Mouse (Mus musculus): ENCODE measurements around the gene Sema3b. TPM values are rescaled to one million over a fixed set of nuclear protein-coding genes. Genes with fewer than 3 reads are reported as not detected.
A peak's percentile ranks its signal among the peaks of the same experiment; 100 is the strongest.

Gene Sema3b
- polyA plus RNA-seq, 1 experiment from 2014 or later = 3.4 TPM

- Histone ChIP-seq H3K4me3 (ENCODE audit: low read depth, low read length) (peak within 1 kb of the TSS; percentile 89), H3K9me3 (ENCODE audit: control insufficient read depth, low read length) (no peaks in the 10 kb centered on the region), H3K4me2 (ENCODE audit: low read depth, severe bottlenecking) (peak within 1 kb of the TSS; percentile 100), H3K36me3 (ENCODE audit: control insufficient read depth, insufficient read depth, low read length) (peaks cover 5% of the 10 kb centered on the region; the same call in 1 of the 2 replicates), H3K4me1 (ENCODE audit: control insufficient read depth, insufficient read depth, low read length) (peaks cover 46% of the 10 kb centered on the region), H3K27me3 (ENCODE audit: control insufficient read depth, insufficient read depth, low read length) (no peaks in the 10 kb centered on the region), H3K27ac (replicated peaks; ENCODE audit: low read depth, low read length) (peak within 1 kb of the TSS; percentile 84), H3K9ac (ENCODE audit: low read length) (peak within 1 kb of the TSS; percentile 93)
- DNase-seq (ENCODE audit: low spot score) = peak; percentile 94
- peak; percentile 94 for ATAC-seq (ENCODE audit: insufficient number of reproducible peaks, low FRiP score, low TSS enrichment, low read depth)
- 2% methylated on average over 38 of the region's 38 CpGs for WGBS
Observed at GRCm38 (mm10) chr9:107635279-107636028, 26.4 kb upstream of the Sema3b start, which contains the start of gene Gnai2. Gene Gnai2 (minus strand): TSS chr9:107635367.

- 1% methylated on average over 35 of the region's 35 CpGs for WGBS
- peak overlapping the region; percentile 100 for H3K4me2 ChIP-seq (ENCODE audit: low read depth, severe bottlenecking)
- peak overlapping the region; percentile 89 for H3K4me3 ChIP-seq (ENCODE audit: low read depth, low read length)
- H3K4me1 ChIP-seq (ENCODE audit: control insufficient read depth, insufficient read depth, low read length) = peaks cover 54% of the 10 kb centered on the region
- H3K36me3 ChIP-seq (ENCODE audit: control insufficient read depth, insufficient read depth, low read length) = peaks cover 5% of the 10 kb centered on the region; the same call in 1 of the 2 replicates
- H3K9me3 ChIP-seq (ENCODE audit: control insufficient read depth, low read length) = no peaks in the 10 kb centered on the region
- ATAC-seq (ENCODE audit: insufficient number of reproducible peaks, low FRiP score, low TSS enrichment, low read depth) (no peak), DNase-seq (ENCODE audit: low spot score) (no peak)
- peak overlapping the region; percentile 93 for H3K9ac ChIP-seq (ENCODE audit: low read length)
- H3K27ac ChIP-seq (replicated peaks; ENCODE audit: low read depth, low read length) = peak overlapping the region; percentile 84
- H3K27me3 ChIP-seq (ENCODE audit: control insufficient read depth, insufficient read depth, low read length) = no peaks in the 10 kb centered on the region
Observed at GRCm38 (mm10) chr9:107634406-107635278, 25.6 kb upstream of the Sema3b start.

GRCm38 (mm10) chr9:107633661-107634405, 24.8 kb upstream of the Sema3b start:
- no peaks in the 10 kb centered on the region for H3K27me3 ChIP-seq (ENCODE audit: control insufficient read depth, insufficient read depth, low read length)
- DNase-seq (ENCODE audit: low spot score) (peak; percentile 57), ATAC-seq (ENCODE audit: insufficient number of reproducible peaks, low FRiP score, low TSS enrichment, low read depth) (no peak)
- H3K4me1 ChIP-seq (ENCODE audit: control insufficient read depth, insufficient read depth, low read length) = peaks cover 62% of the 10 kb centered on the region
- peak overlapping the region; percentile 93 for H3K9ac ChIP-seq (ENCODE audit: low read length)
- 3% methylated on average over 15 of the region's 15 CpGs for WGBS
- H3K36me3 ChIP-seq (ENCODE audit: control insufficient read depth, insufficient read depth, low read length) = peaks cover 5% of the 10 kb centered on the region; the same call in 1 of the 2 replicates
- H3K27ac ChIP-seq (replicated peaks; ENCODE audit: low read depth, low read length) = peak overlapping the region; percentile 84
- H3K4me2 ChIP-seq (ENCODE audit: low read depth, severe bottlenecking) = peak overlapping the region; percentile 100
- no peaks in the 10 kb centered on the region for H3K9me3 ChIP-seq (ENCODE audit: control insufficient read depth, low read length)
- H3K4me3 ChIP-seq (ENCODE audit: low read depth, low read length) = peak overlapping the region; percentile 89

- peak overlapping the region; percentile 100 for H3K4me2 ChIP-seq (ENCODE audit: low read depth, severe bottlenecking)
- WGBS = 1% methylated on average over 33 of the region's 33 CpGs
- peak; percentile 80 for DNase-seq (ENCODE audit: low spot score)
Observed at GRCm38 (mm10) chr9:107633091-107633660, 24.1 kb upstream of the Sema3b start.

GRCm38 (mm10) chr9:107632478-107632877, 23.4 kb upstream of the Sema3b start:
- 82% methylated on average over 6 of the region's 6 CpGs for WGBS
- H3K36me3 ChIP-seq (ENCODE audit: control insufficient read depth, insufficient read depth, low read length) = peaks cover 7% of the 10 kb centered on the region; the same call in 1 of the 2 replicates
- H3K27me3 ChIP-seq (ENCODE audit: control insufficient read depth, insufficient read depth, low read length) = no peaks in the 10 kb centered on the region
- H3K4me1 ChIP-seq (ENCODE audit: control insufficient read depth, insufficient read depth, low read length) = peaks cover 73% of the 10 kb centered on the region
- no peak for DNase-seq (ENCODE audit: low spot score)
- ATAC-seq (ENCODE audit: insufficient number of reproducible peaks, low FRiP score, low TSS enrichment, low read depth) = no peak
- peak overlapping the region; percentile 89 for H3K4me3 ChIP-seq (ENCODE audit: low read depth, low read length)
- peak overlapping the region; percentile 100 for H3K4me2 ChIP-seq (ENCODE audit: low read depth, severe bottlenecking)
- H3K27ac ChIP-seq (replicated peaks; ENCODE audit: low read depth, low read length) = peak overlapping the region; percentile 84
- peak overlapping the region; percentile 93; the same call in 1 of the 2 replicates for H3K9ac ChIP-seq (ENCODE audit: low read length)
- H3K9me3 ChIP-seq (ENCODE audit: control insufficient read depth, low read length) = no peaks in the 10 kb centered on the region

More at GRCm38 (mm10) chr9:107633091-107633660, 24.1 kb upstream of the Sema3b start:
- H3K4me1 ChIP-seq (ENCODE audit: control insufficient read depth, insufficient read depth, low read length) = peaks cover 68% of the 10 kb centered on the region
- peak overlapping the region; percentile 84 for H3K27ac ChIP-seq (replicated peaks; ENCODE audit: low read depth, low read length)
- H3K9ac ChIP-seq (ENCODE audit: low read length) = peak overlapping the region; percentile 93
- H3K4me3 ChIP-seq (ENCODE audit: low read depth, low read length) = peak overlapping the region; percentile 89
- 0 out of 2 replicates have a peak, but pooled peaks have one; percentile 12 for ATAC-seq (ENCODE audit: insufficient number of reproducible peaks, low FRiP score, low TSS enrichment, low read depth)
- no peaks in the 10 kb centered on the region for H3K9me3 ChIP-seq (ENCODE audit: control insufficient read depth, low read length)
- H3K36me3 ChIP-seq (ENCODE audit: control insufficient read depth, insufficient read depth, low read length) = peaks cover 7% of the 10 kb centered on the region; the same call in 1 of the 2 replicates
- no peaks in the 10 kb centered on the region for H3K27me3 ChIP-seq (ENCODE audit: control insufficient read depth, insufficient read depth, low read length)

GRCm38 (mm10) chr9:107631861-107632260, 22.8 kb upstream of the Sema3b start:
- Histone ChIP-seq H3K9ac (ENCODE audit: low read length) (peak overlapping the region; percentile 34; the same call in 1 of the 2 replicates), H3K4me2 (ENCODE audit: low read depth, severe bottlenecking) (no peak overlapping the region; the same call in 1 of the 2 replicates), H3K9me3 (ENCODE audit: control insufficient read depth, low read length) (no peaks in the 10 kb centered on the region; the same call in 1 of the 2 replicates), H3K27ac (replicated peaks; ENCODE audit: low read depth, low read length) (peak overlapping the region; percentile 45; the same call in 1 of the 2 replicates), H3K4me1 (ENCODE audit: control insufficient read depth, insufficient read depth, low read length) (peaks cover 73% of the 10 kb centered on the region), H3K36me3 (ENCODE audit: control insufficient read depth, insufficient read depth, low read length) (peaks cover 7% of the 10 kb centered on the region; the same call in 1 of the 2 replicates), H3K4me3 (ENCODE audit: low read depth, low read length) (no peak overlapping the region), H3K27me3 (ENCODE audit: control insufficient read depth, insufficient read depth, low read length) (no peaks in the 10 kb centered on the region)
- no peak for ATAC-seq (ENCODE audit: insufficient number of reproducible peaks, low FRiP score, low TSS enrichment, low read depth)
- no peak for DNase-seq (ENCODE audit: low spot score)
- WGBS = 89% methylated on average over 8 of the region's 8 CpGs

GRCm38 (mm10) chr9:107631311-107631826, 22.3 kb upstream of the Sema3b start:
- 73% methylated on average over 9 of the region's 9 CpGs for whole genome bisulfite sequencing
- Histone ChIP-seq H3K4me3 (ENCODE audit: low read depth, low read length) (no peak overlapping the region), H3K27ac (replicated peaks; ENCODE audit: low read depth, low read length) (peak overlapping the region; percentile 87)

More at GRCm38 (mm10) chr9:107631311-107631826, 22.3 kb upstream of the Sema3b start:
- Histone ChIP-seq H3K9ac (ENCODE audit: low read length) (peak overlapping the region; percentile 34; the same call in 1 of the 2 replicates), H3K4me1 (ENCODE audit: control insufficient read depth, insufficient read depth, low read length) (peaks cover 74% of the 10 kb centered on the region), H3K27me3 (ENCODE audit: control insufficient read depth, insufficient read depth, low read length) (no peaks in the 10 kb centered on the region), H3K4me2 (ENCODE audit: low read depth, severe bottlenecking) (peak overlapping the region; percentile 43; the same call in 1 of the 2 replicates), H3K36me3 (ENCODE audit: control insufficient read depth, insufficient read depth, low read length) (peaks cover 7% of the 10 kb centered on the region; the same call in 1 of the 2 replicates), H3K9me3 (ENCODE audit: control insufficient read depth, low read length) (no peaks in the 10 kb centered on the region; the same call in 1 of the 2 replicates)
- ATAC-seq (ENCODE audit: insufficient number of reproducible peaks, low FRiP score, low TSS enrichment, low read depth) (no peak), DNase-seq (ENCODE audit: low spot score) (no peak)

Measured in limb, embryonic 11.5 days (tissue).